Mouse (Mus musculus) left cerebral cortex, postnatal 25 days (tissue): ENCODE measurements around the gene Srsf7. TPM values are rescaled to one million over a fixed set of nuclear protein-coding genes. Genes with fewer than 3 reads are reported as not detected.
"Not testable (repeated sequence)": the region's sequence is repeated elsewhere in the genome, so short reads cannot be mapped to it uniquely, and the experiment has no call there.

Experiments used
- DNase-seq, 2 experiments: peaks; one replicate each; pipeline ENCODE4 v3.0.0; 2022; ENCODE audit warnings: low spot score in 2 of 2, mixed read lengths in 1 of 2
- intact Hi-C: fragments of 180-260 bp; cut with DNase I; formaldehyde crosslinking; loops from one replicate; pipeline ENCODE4 v1.15.1; 2025
- total RNA-seq, 2 experiments: library from RNA; stranded (reverse); gene quantifications; 2 replicates each; pipeline ENCODE4 v1.2.3; 2021

Gene Srsf7
- total RNA-seq = 100 to 1,000 TPM; 109 to 111 TPM

- DNase-seq = peak; percentile 97 to 98
- intact Hi-C loops = loop anchor here (2.0 to 5.0 kb wide), 2 partner anchors 18 to 275 kb away; partner anchors contain the start of genes Gemin6 and Sos1
These were observed at the start of gene Srsf7, which contains the start of gene Ttc39d for GRCm38 (mm10) chr17:80206671-80207581. Gene Srsf7, minus strand, starts transcription at chr17:80207307. Gene Ttc39d, plus strand, starts transcription at chr17:80207460.

GRCm38 (mm10) chr17:80255208-80255607 is 48.1 kb upstream of the Srsf7 start:
- no peak for DNase-seq
- intact Hi-C loops = no loop called here

- intact Hi-C loops = no loop called here
- no peak for DNase-seq
These were observed 47.3 kb upstream of the Srsf7 start for GRCm38 (mm10) chr17:80254421-80254820.

GRCm38 (mm10) chr17:80252757-80253525 is 45.8 kb upstream of the Srsf7 start:
- intact Hi-C loops = no loop called here
- no peak for DNase-seq

GRCm38 (mm10) chr17:80243116-80243515 is 36.0 kb upstream of the Srsf7 start:
- DNase-seq = no peak
- intact Hi-C loops = no loop called here

- intact Hi-C loops = no loop called here
- no peak for DNase-seq
These were observed 34.5 kb upstream of the Srsf7 start for GRCm38 (mm10) chr17:80241594-80241993.

- no peak for DNase-seq
- intact Hi-C loops = no loop called here
These were observed 30.4 kb upstream of the Srsf7 start for GRCm38 (mm10) chr17:80237475-80237874.

GRCm38 (mm10) chr17:80236805-80237204 is 29.7 kb upstream of the Srsf7 start:
- DNase-seq = no peak
- intact Hi-C loops = no loop called here

GRCm38 (mm10) chr17:80235477-80235876 is 28.4 kb upstream of the Srsf7 start:
- DNase-seq = peak in 1 of 2 experiments; percentile 48
- intact Hi-C loops = no loop called here

- intact Hi-C loops = no loop called here
These were observed 27.3 kb upstream of the Srsf7 start for GRCm38 (mm10) chr17:80234376-80234775.

GRCm38 (mm10) chr17:80233844-80234243 is 26.7 kb upstream of the Srsf7 start:
- no peak for DNase-seq
- intact Hi-C loops = no loop called here

More at GRCm38 (mm10) chr17:80234376-80234775, 27.3 kb upstream of the Srsf7 start:
- DNase-seq = no peak

GRCm38 (mm10) chr17:80229396-80229795 is 22.3 kb upstream of the Srsf7 start:
- no peak for DNase-seq
- intact Hi-C loops = no loop called here

- intact Hi-C loops = loop anchor here (2.0 kb wide), 1 partner anchor 18 kb away; the partner anchor contains the start of genes Srsf7 and Ttc39d
- not testable (repeated sequence) for DNase-seq
These were observed 18.0 kb upstream of the Srsf7 start for GRCm38 (mm10) chr17:80225142-80225541.

- intact Hi-C loops = loop anchor here (2.0 kb wide), 1 partner anchor 18 kb away; the partner anchor contains the start of genes Srsf7 and Ttc39d
These were observed 17.4 kb upstream of the Srsf7 start, which contains the start of gene Gemin6 for GRCm38 (mm10) chr17:80224326-80225116. Gene Gemin6, plus strand, starts transcription at chr17:80224441.

GRCm38 (mm10) chr17:80223829-80224228 is 16.7 kb upstream of the Srsf7 start:
- intact Hi-C loops = loop anchor here (2.0 kb wide), 1 partner anchor 17 kb away; the partner anchor contains the start of genes Srsf7 and Ttc39d
- DNase-seq = no peak

More at GRCm38 (mm10) chr17:80224326-80225116, 17.4 kb upstream of the Srsf7 start, which contains the start of gene Gemin6:
- peak; percentile 89 to 95 for DNase-seq

GRCm38 (mm10) chr17:80221890-80222628 is 15.0 kb upstream of the Srsf7 start:
- no peak for DNase-seq
- intact Hi-C loops = no loop called here

- intact Hi-C loops = no loop called here
- DNase-seq = no peak
These were observed 14.1 kb upstream of the Srsf7 start for GRCm38 (mm10) chr17:80221202-80221601.

- no peak for DNase-seq
- intact Hi-C loops = no loop called here
These were observed 13.0 kb upstream of the Srsf7 start for GRCm38 (mm10) chr17:80220131-80220530.
